Mouse (Mus musculus) liver, embryonic 13.5 days (tissue): Measurements from ENCODE around the gene Rbak. TPM values are rescaled to one million over a fixed set of nuclear protein-coding genes. Genes with fewer than 3 reads are reported as not detected.

Experiments used
- microRNA-seq: library from miRNA; unstranded; fragments of <30 nt; microRNA quantifications from one replicate; pipeline ENCODE4, GENCODE M21; 2016
- polyA plus RNA-seq: library from polyadenylated mRNA; unstranded; fragments of >200 nt; fragmentation: Nextera tagmentation; extraction: Ambion mirVana; gene quantifications from 2 replicates; pipeline ENCODE4 v1.2.1, GENCODE M21; 2015

Gene Rbak
- polyA plus RNA-seq, 1 experiment from 2014 or later = 1.8 TPM

Small RNA genes lying within 50 kb of the gene (microRNA-seq; reads per million reads assigned to microRNA genes)
- not detected for gene Gm44405

Other genes with a start within 250 kb of the Rbak start
- gene Fscn1, start 220.4 kb downstream of the Rbak start, polyA plus RNA-seq = 29.5 and 38.3 TPM in 2 replicates
- gene Rnf216, start 67.8 kb downstream of the Rbak start, polyA plus RNA-seq = 14.4 and 19.8 TPM in 2 replicates
- gene Olfr718-ps1, start 33.2 kb downstream of the Rbak start, polyA plus RNA-seq = not detected in 2 replicates
- not detected in 2 replicates for gene Spdye4b, start 242 bp upstream of the Rbak start, polyA plus RNA-seq
- gene Spdye4a, start 46.1 kb upstream of the Rbak start, polyA plus RNA-seq = not detected in 2 replicates
- gene Zfp12, start 54.4 kb upstream of the Rbak start, polyA plus RNA-seq = 2.2 and 3.1 TPM in 2 replicates
- gene Zfp316, start 89.2 kb upstream of the Rbak start, polyA plus RNA-seq = 0.20 and 0.25 TPM in 2 replicates
- not detected in 2 replicates for gene Zfp853, start 112.8 kb upstream of the Rbak start, polyA plus RNA-seq
- gene E130309D02Rik, start 134.6 kb upstream of the Rbak start, polyA plus RNA-seq = 27.4 and 30.4 TPM in 2 replicates
- gene Zdhhc4, start 148.5 kb upstream of the Rbak start, polyA plus RNA-seq = 35.7 and 36.4 TPM in 2 replicates
- 0.03 TPM in 1 of 2 replicates, not detected in the other for gene Grid2ip, start 176.6 kb upstream of the Rbak start, polyA plus RNA-seq
- 155 and 176 TPM in 2 replicates for gene Kdelr2, start 223.1 kb upstream of the Rbak start, polyA plus RNA-seq